Mouse (Mus musculus) MN1 (cell line): Measurements from ENCODE around the gene Dnajb11.

ENCODE experiments used
- DNase-seq: peaks from one replicate; pipeline ENCODE4 v3.0.0-alpha.2; 2016; ENCODE audit warnings: low spot score

Gene Dnajb11

DNA sequence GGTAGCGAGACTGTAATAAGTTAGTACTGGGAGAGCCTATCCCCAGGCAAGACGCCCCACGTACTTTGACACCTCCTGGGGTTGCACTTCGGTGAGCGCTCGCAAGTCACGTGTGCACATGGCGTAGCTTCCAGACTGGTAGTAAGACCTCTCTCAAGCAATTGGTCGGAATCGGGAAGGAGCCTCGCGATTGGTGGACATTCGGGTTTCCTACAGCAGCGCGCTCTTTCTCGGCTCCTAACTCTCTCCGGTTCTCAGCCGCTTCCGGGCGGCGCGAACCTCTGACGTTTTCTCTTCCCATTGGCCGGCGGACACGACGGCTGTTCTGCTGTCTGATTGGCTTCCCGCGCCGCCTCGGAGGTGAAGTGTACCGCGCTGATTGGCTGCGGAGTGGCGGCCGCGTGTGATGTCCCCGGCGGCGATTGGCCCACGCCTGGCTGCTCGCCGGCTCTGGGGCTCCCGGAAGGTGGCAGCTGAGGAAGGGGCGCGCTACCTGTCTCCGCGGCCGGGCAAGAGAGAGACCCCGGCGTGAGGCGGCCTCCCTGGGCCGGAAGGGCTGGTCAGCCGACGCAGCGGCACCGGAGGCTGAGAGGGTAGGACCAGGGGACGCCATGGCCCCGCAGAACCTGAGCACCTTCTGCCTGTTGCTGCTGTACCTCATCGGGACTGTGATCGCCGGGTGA is at the start of gene Dnajb11, which contains the start of gene Tbccd1:
TSS of gene Dnajb11 (plus strand) at position 415 of the 683 bp plus-strand sequence.
TSS of gene Tbccd1 (minus strand) at position 239 of the 683 bp plus-strand sequence.
- DNase-seq: peak; percentile 97

DNA sequence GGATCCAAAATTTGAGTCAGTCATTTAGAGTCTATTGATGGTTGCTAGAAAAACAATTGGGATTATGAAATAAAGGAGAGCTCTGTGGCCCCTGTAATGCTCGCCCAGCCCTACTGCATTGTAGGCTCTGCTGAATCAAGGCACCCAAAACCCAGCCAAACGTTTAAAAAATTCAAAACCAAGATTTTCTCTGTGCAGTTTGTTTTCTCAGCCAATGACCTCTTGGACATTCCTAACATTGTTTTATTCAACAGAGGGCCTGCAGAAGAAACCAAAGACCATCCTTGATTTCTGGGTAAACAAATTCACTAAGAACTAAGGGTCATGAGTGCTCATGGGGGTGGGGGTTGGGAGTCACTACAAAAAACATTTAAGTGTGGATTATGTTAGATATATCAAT is 46.2 kb upstream of the Dnajb11 start, which contains the start of gene Crygs:
TSS of gene Crygs (minus strand) at position 101 of the 400 bp plus-strand sequence.
- no peak for DNase-seq

- DNase-seq: peak; percentile 10
These were observed 36.9 kb upstream of the Dnajb11 start for GRCm38 (mm10) chr16:22820731-22821130.

DNA sequence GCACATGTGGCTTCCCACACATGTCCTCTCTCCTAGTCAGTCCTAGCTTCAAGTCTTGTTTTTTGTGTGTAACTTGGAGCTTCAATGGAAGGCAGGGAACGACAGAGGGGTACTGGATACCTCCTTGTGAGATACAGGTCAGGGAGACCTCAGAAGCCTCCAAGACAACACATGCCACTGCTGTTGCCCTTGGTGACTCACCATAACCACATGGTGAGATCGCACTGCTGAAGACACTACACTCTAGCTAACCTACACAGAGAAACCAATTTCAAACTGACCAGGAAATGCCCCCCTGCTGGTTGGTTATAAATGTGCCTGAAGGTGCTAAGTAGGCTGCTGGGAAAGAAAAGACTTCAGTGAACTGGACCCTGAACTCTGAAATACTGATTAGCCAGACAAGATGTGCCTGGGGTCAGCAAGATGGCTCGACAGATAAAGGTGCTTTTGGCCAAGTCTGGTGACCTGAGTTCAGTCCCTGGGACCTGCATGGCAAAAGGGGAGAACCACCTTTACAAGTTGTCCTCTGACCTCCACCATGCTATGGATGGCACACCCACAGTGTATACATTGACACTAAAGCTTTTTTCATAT is 24.6 kb upstream of the Dnajb11 start:
- no peak for DNase-seq

- DNase-seq: no peak
These were observed 18.3 kb upstream of the Dnajb11 start for GRCm38 (mm10) chr16:22839146-22839857.

GRCm38 (mm10) chr16:22842871-22843270 is 14.8 kb upstream of the Dnajb11 start:
- no peak for DNase-seq

DNA sequence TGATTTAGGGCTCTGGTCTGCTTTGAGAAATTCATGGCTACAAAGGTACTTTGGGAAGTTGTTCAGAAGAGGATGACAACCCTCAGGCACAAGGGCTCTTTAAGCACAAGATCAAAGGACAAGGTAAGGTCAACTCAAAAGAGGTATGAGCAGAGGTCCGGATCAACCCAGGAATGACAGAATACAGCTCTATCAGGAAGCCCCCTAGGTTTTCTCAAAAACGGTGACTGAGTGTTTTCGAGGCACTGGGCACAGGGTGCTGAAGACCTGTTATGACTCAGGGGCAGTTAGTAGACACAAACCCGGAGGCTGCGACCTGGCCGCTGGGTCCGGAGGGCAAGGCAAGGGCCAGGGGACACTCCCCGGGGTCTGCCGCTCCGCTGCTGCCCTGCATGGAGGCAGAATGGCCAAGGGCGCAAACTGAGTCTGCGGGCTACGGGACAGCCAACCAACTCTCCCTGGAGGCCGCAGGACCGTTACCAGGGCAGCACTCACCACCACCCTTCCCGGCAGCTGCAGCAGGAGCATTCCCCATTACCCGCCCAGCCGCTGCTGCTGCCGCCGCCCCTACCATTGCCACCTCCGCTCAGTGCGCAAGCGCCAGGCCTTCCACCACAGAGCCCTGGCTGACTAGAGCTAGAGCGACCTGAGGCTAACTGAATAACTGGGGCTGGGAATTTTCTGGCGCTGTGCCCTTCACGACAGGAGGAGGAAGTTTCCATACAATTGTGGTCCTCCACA is 13.4 kb upstream of the Dnajb11 start:
- peak; percentile 44 for DNase-seq

DNA sequence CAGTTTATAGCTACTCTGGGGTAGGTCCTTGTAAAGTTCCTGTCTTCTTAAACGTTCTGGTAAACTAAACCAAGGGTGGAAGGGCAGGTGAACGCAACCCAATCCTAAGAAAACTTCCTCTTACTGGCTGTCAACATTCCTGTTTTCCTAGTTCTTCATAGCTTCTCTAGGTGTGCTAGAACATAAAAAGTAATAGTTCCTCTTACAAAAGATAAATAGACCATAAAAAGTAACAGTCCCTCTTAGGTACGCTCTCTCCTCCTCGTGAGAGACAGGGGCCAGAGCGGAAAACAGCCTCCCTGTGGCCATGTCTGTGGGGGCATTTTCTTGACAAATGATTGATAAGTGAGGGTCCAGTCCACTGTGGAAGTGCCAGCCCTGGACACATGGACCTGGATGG is 12.8 kb upstream of the Dnajb11 start:
- no peak for DNase-seq

GRCm38 (mm10) chr16:22845481-22845880 is 12.2 kb upstream of the Dnajb11 start:
- no peak for DNase-seq

- no peak for DNase-seq
These were observed 10.0 kb upstream of the Dnajb11 start for GRCm38 (mm10) chr16:22847686-22848085.

- no peak for DNase-seq
These were observed 9.3 kb upstream of the Dnajb11 start for GRCm38 (mm10) chr16:22848331-22848730.

- no peak for DNase-seq
These were observed 4.9 kb upstream of the Dnajb11 start for GRCm38 (mm10) chr16:22852709-22853108.

DNA sequence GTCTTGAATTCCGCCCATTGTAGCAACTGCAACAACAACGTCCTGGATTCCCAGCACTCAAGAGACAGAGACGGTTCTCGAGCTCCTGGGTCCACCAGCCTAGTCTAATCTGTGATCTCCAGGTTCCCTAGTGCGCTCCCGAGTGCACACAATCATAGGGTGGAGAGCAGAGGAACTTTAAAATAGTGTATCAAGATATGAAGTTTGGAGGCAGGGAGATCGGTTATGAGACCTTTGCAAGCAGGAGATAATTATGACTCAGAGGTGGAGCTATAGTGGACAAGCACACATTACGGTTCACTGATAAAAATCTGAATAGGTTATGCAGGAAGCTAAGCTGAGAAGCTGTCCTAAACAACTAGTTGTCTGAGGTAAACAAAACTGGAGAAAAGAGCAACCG is 872 bp upstream of the Dnajb11 start:
- no peak for DNase-seq

- no peak for DNase-seq
These were observed 14.8 kb downstream of the Dnajb11 start for GRCm38 (mm10) chr16:22872397-22872796.

GRCm38 (mm10) chr16:22873369-22873768 is 15.7 kb downstream of the Dnajb11 start:
- no peak for DNase-seq

- peak; percentile 46 for DNase-seq
These were observed 18.8 kb downstream of the Dnajb11 start for GRCm38 (mm10) chr16:22876218-22877043.

DNA sequence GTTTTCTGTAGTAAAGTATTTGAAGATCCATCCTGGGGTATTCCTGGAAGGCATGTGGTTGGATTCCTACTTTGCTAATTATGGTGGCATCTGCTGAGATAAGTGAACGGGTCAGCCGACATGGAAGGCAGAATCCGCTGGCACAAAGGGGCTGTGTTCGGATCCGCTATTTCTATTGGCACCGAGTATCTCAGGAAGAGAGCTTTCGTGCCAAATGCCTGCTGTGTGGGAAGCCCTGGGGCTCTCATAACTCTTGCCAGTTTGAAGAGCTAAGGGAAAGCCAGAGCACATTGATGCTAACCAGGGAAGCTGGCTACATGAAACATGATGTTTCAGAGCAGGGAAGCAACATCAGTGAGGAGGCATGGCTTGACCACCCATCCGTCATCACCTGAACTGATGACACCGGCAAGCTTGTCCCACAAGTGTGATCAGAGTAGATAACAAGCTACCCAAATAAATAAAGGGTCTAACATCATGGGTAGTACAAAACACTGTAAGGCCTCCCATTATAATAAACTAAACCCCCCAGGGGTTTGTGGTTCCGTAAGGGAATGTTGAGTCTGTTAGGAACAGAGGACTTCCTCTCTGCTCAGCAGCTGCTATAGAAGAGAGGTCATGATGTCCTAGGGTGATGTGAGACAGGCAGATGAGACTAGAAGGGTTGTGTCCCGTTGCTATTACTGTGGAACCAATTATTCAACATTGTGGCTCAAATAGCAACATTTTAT is 20.2 kb downstream of the Dnajb11 start:
- DNase-seq: peak; percentile 24

DNA sequence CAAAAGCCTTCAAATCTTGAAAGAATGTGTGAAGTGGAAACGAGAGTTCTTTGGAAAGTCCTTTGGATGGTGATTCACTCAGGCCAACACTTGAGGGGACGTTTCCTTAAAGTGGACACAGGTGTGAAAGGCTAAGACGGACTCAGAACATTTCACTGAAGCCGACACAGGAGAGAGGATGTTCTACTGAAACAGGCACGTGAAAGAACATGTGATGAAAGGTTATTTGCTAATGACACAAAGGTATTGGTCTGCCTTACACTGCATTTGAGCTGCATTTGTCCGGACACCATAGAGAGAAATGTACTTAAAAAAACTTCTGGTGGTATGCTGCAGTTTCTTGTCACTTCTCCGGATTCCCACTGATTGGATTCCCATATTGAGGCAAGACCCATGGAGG is 21.1 kb downstream of the Dnajb11 start:
- no peak for DNase-seq

DNA sequence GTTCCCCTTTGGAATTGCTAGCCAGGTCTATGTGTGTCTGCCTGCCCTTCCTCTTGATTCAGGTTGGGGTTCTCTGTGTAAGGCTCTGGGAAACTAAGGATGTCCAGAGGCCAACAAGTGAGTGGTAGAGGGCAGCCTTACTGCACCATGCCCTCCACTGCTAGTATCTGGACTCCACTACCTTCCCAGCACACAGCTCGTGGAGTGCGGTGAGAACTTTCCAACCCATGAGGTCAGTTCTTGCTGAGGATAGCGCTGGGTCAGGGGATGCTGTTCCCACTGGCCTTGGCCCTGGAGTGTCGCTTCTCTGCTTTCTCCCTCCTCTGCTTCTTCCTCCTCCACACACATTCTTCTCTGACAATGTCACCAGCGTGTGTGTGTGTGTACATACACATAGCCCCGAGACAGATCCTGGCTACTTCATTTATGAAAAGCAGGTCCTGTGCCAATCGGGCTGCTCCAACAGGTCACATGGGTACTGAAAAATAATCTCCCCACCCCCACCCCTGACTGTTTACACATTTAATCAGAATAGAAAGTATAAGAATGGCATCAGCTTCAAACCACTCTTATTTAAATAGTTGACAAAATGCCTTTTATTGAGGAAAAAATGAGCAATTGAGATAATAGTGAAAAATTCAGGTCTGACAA is 22.4 kb downstream of the Dnajb11 start:
- peak; percentile 27 for DNase-seq

DNA sequence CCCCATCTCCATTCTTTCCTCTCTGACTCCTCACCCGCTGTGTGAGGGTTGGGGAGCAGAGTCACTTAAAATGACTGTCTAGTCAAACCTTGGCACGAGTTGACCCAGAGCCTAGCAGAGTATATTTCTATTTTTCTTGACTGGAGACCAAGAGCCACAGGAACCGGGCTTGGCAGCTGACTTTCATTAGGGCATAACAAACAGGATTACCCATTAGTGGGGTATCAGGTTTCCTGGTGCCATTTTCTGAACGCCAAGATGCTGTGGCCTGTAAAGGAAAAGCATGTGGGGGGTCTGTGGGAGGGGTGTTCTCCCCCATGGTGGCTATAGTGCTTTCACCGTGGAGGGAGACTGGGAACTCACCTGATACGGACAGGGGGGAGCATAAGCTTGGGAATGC is 23.3 kb downstream of the Dnajb11 start:
- DNase-seq: peak; percentile 80
